Mouse (Mus musculus): Measurements from ENCODE around the gene Aspscr1. TPM values are rescaled to one million over a fixed set of nuclear protein-coding genes. Genes with fewer than 3 reads are reported as not detected.
"Not testable (repeated sequence)": the region's sequence is repeated elsewhere in the genome, so short reads cannot be mapped to it uniquely, and the experiment has no call there.

The Aspscr1 gene
- total RNA-seq, 4 experiments from 2014 or later, result 37.3 to 44.3 (median 41.5) TPM

- peak; percentile 98 for DNase-seq (ENCODE audit: low spot score)
These were observed 41.1 kb downstream of the Aspscr1 start, which contains the start of the genes Cenpx and Lrrc45 for GRCm38 (mm10) chr11:120713580-120714518. TSS of gene Cenpx (minus strand) at chr11:120713738. TSS of gene Lrrc45 (plus strand) at chr11:120713925.

- DNase-seq (ENCODE audit: low spot score), result no peak
These were observed 41.8 kb downstream of the Aspscr1 start for GRCm38 (mm10) chr11:120714546-120714945.

GRCm38 (mm10) chr11:120715131-120715530 lies 42.4 kb downstream of the Aspscr1 start:
- DNase-seq (ENCODE audit: low spot score), result no peak

- DNase-seq (ENCODE audit: low spot score), result no peak
These were observed 46.5 kb downstream of the Aspscr1 start for GRCm38 (mm10) chr11:120719242-120719641.

GRCm38 (mm10) chr11:120719841-120720376 lies 47.1 kb downstream of the Aspscr1 start:
- no peak for DNase-seq (ENCODE audit: low spot score)

- DNase-seq (ENCODE audit: low spot score), result peak; percentile 87
These were observed 47.7 kb downstream of the Aspscr1 start for GRCm38 (mm10) chr11:120720450-120720849.

- DNase-seq (ENCODE audit: low spot score), result no peak
These were observed 48.6 kb downstream of the Aspscr1 start, which contains the start of gene Rac3 for GRCm38 (mm10) chr11:120721124-120722066. TSS of gene Rac3 (plus strand) at chr11:120721470.

GRCm38 (mm10) chr11:120722067-120722630 lies 49.4 kb downstream of the Aspscr1 start:
- no peak for DNase-seq (ENCODE audit: low spot score)

- no peak for DNase-seq (ENCODE audit: low spot score)
These were observed 50.1 kb downstream of the Aspscr1 start for GRCm38 (mm10) chr11:120722761-120723382.

- DNase-seq (ENCODE audit: low spot score), result no peak
These were observed 50.7 kb downstream of the Aspscr1 start for GRCm38 (mm10) chr11:120723509-120723908.

- no peak for DNase-seq (ENCODE audit: low spot score)
These were observed 53.7 kb downstream of the Aspscr1 start for GRCm38 (mm10) chr11:120726243-120727168.

- peak; percentile 93 for DNase-seq (ENCODE audit: low spot score)
These were observed 54.4 kb downstream of the Aspscr1 start, which contains the start of gene Dcxr for GRCm38 (mm10) chr11:120727169-120727527. TSS of gene Dcxr (minus strand) at chr11:120727281.

GRCm38 (mm10) chr11:120727564-120727963 lies 54.8 kb downstream of the Aspscr1 start:
- no peak for DNase-seq (ENCODE audit: low spot score)

GRCm38 (mm10) chr11:120728530-120729240 lies 55.9 kb downstream of the Aspscr1 start:
- DNase-seq (ENCODE audit: low spot score), result no peak

GRCm38 (mm10) chr11:120729432-120730050 lies 56.8 kb downstream of the Aspscr1 start:
- not testable (repeated sequence) for DNase-seq (ENCODE audit: low spot score)

- no peak for DNase-seq (ENCODE audit: low spot score)
These were observed 57.6 kb downstream of the Aspscr1 start for GRCm38 (mm10) chr11:120730331-120730870.

GRCm38 (mm10) chr11:120731395-120731794 lies 58.6 kb downstream of the Aspscr1 start:
- no peak for DNase-seq (ENCODE audit: low spot score)
